In the genomic region with DNA sequence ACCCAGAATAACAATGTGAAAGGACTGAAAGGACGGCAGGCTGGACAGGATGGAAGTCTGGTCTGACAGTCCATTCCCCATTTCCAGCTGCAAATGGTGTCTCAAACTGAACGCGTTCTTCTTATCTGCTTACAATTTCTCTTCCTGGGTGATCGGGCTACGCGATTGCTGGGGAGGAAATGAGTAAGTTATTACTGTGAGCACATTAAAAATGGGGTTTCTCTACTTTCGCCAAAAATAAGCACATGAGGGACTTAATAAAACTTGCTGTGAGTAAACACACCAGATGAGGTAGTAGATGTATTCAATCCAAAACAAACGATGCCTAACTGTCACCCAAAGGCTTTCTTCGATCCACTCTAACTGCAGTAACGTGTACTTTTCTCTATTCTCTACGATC, we compare ENCODE assay signal across 7 mouse cellular contexts. TPM values are rescaled to one million over a fixed set of nuclear protein-coding genes. Genes with fewer than 3 reads are reported as not detected.
DNase-seq lines count a peak whose midpoint lies in the region; ATAC-seq and TF ChIP-seq lines count a peak whose summit lies in the region.

No protein-coding gene starts in this region.

- peak overlapping the region; percentile 92 for H3K4me3 ChIP-seq in E14TG2a.4 (replicated peaks; ENCODE audit: low read length)
- peak overlapping the region; percentile 77 for H3K4me3 ChIP-seq in forebrain, embryonic 16.5 days (replicated peaks; ENCODE audit: low read length)
- peak overlapping the region; percentile 71 for H3K4me3 ChIP-seq in stomach, embryonic 14.5 days (ENCODE audit: low read depth, low read length)

- peak overlapping the region; percentile 76 for H3K9ac ChIP-seq in forebrain, embryonic 16.5 days (replicated peaks; ENCODE audit: low read depth, low read length)
- H3K9ac ChIP-seq in stomach, embryonic 14.5 days (replicated peaks; ENCODE audit: low read depth, low read length), result peak overlapping the region; percentile 64

- peaks cover 46% of the 10 kb centered on the region for H3K4me1 ChIP-seq in E14TG2a.4 (replicated peaks; ENCODE audit: low read depth, low read length)
- H3K4me1 ChIP-seq in forebrain, embryonic 16.5 days (replicated peaks; ENCODE audit: control insufficient read depth, insufficient read depth, low read length), result peaks cover 7% of the 10 kb centered on the region
- peaks cover 6% of the 10 kb centered on the region; the same call in 1 of the 2 replicates for H3K4me1 ChIP-seq in stomach, embryonic 14.5 days (ENCODE audit: control insufficient read depth, insufficient read depth, low read length)

- peak overlapping the region; percentile 69 for H3K4me2 ChIP-seq in forebrain, embryonic 16.5 days (ENCODE audit: low read length)
- peak overlapping the region; percentile 59 for H3K4me2 ChIP-seq in stomach, embryonic 14.5 days (replicated peaks; ENCODE audit: low read depth, low read length)

- TF ChIP-seq CTCF in E14TG2a.4 (conservative IDR thresholded peaks at IDR 0.05; ENCODE audit: low read length), result no peak

- peak; percentile 30 for DNase-seq in T-cell, adult 2 months (ENCODE audit: low spot score)
- DNase-seq in kidney, adult 9 months, result peak; percentile 37
- DNase-seq in lung, postnatal 10 days, result peak; percentile 17
- DNase-seq in right cerebral cortex, postnatal 25 days, result no peak

- ATAC-seq in forebrain, embryonic 16.5 days, result no peak
- ATAC-seq in stomach, embryonic 14.5 days (ENCODE audit: insufficient number of reproducible peaks, insufficient read depth, low FRiP score, low read depth), result no peak

- 2% methylated on average over 11 of the region's 11 CpGs for WGBS in forebrain, embryonic 16.5 days
- whole genome bisulfite sequencing in stomach, embryonic 14.5 days, result 1% methylated on average over 11 of the region's 11 CpGs

- H3K9me3 ChIP-seq in E14TG2a.4 (ENCODE audit: low read length), result no peaks in the 10 kb centered on the region
- no peaks in the 10 kb centered on the region for H3K9me3 ChIP-seq in forebrain, embryonic 16.5 days (ENCODE audit: control insufficient read depth, low read length)
- no peaks in the 10 kb centered on the region for H3K9me3 ChIP-seq in stomach, embryonic 14.5 days (ENCODE audit: control insufficient read depth, low read depth, low read length)

- H3K27me3 ChIP-seq in E14TG2a.4 (ENCODE audit: insufficient read depth, low read length), result no peaks in the 10 kb centered on the region
- no peaks in the 10 kb centered on the region for H3K27me3 ChIP-seq in forebrain, embryonic 16.5 days (replicated peaks; ENCODE audit: control insufficient read depth, insufficient read depth, low read length)
- H3K27me3 ChIP-seq in stomach, embryonic 14.5 days (ENCODE audit: control insufficient read depth, insufficient read depth, low read length), result no peaks in the 10 kb centered on the region

- H3K27ac ChIP-seq in forebrain, embryonic 16.5 days (ENCODE audit: low read length), result peak overlapping the region; percentile 68
- H3K27ac ChIP-seq in stomach, embryonic 14.5 days (ENCODE audit: low read length), result peak overlapping the region; percentile 70; the same call in 1 of the 2 replicates

- peaks cover 23% of the 10 kb centered on the region for H3K36me3 ChIP-seq in E14TG2a.4 (ENCODE audit: insufficient read depth, low read length)
- no peaks in the 10 kb centered on the region for H3K36me3 ChIP-seq in forebrain, embryonic 16.5 days (ENCODE audit: control insufficient read depth, insufficient read depth)
- H3K36me3 ChIP-seq in stomach, embryonic 14.5 days (ENCODE audit: control insufficient read depth, insufficient read depth, low read length), result no peaks in the 10 kb centered on the region

RNA-seq across cellular contexts. Expression of gene Arl4a, which starts 1.2 kb away (rescaled TPM):
- 73.3 and 74.0 TPM in 2 replicates for polyA plus RNA-seq in forebrain, embryonic 16.5 days (2015; fragmentation: Nextera tagmentation; extraction: Ambion mirVana)
- polyA plus RNA-seq in stomach, embryonic 14.5 days (2014; fragmentation: Nextera tagmentation; extraction: Ambion mirVana), result 45.3 and 46.0 TPM in 2 replicates
